Mouse (Mus musculus): ENCODE measurements at regions not wholly inside any gene's neighbourhood (a gene's known extent, or its start where the extent isn't known, plus 50 kb on each side); places are given as distances from the start of the nearest gene placed in this dataset.

- DNase-seq (ENCODE audit: low read depth), result no peak
These were observed 236.5 kb upstream of the 3110018I06Rik start for GRCm38 (mm10) chr12:107251981-107252380.

- DNase-seq (ENCODE audit: low read depth), result no peak
These were observed 226.4 kb upstream of the 3110018I06Rik start for GRCm38 (mm10) chr12:107262076-107262475.

GRCm38 (mm10) chr12:107262516-107262915 is 225.9 kb upstream of the 3110018I06Rik start:
- DNase-seq (ENCODE audit: low read depth), result no peak

GRCm38 (mm10) chr12:107266696-107267095 is 221.7 kb upstream of the 3110018I06Rik start:
- DNase-seq (ENCODE audit: low read depth), result no peak

GRCm38 (mm10) chr12:107285622-107286021 is 202.8 kb upstream of the 3110018I06Rik start:
- DNase-seq (ENCODE audit: low read depth), result no peak

- no peak for DNase-seq (ENCODE audit: low read depth)
These were observed 197.1 kb upstream of the 3110018I06Rik start for GRCm38 (mm10) chr12:107291377-107291776.

GRCm38 (mm10) chr12:107307094-107307740 is 181.2 kb upstream of the 3110018I06Rik start:
- DNase-seq (ENCODE audit: low read depth), result no peak

- DNase-seq (ENCODE audit: low read depth), result no peak
These were observed 173.0 kb upstream of the 3110018I06Rik start for GRCm38 (mm10) chr12:107315446-107315845.

- no peak for DNase-seq (ENCODE audit: low read depth)
These were observed 165.6 kb upstream of the 3110018I06Rik start for GRCm38 (mm10) chr12:107322861-107323260.

- no peak for DNase-seq (ENCODE audit: low read depth)
These were observed 162.3 kb upstream of the 3110018I06Rik start for GRCm38 (mm10) chr12:107326101-107326500.

GRCm38 (mm10) chr12:107327107-107327770 is 161.2 kb upstream of the 3110018I06Rik start:
- DNase-seq (ENCODE audit: low read depth), result no peak

- DNase-seq (ENCODE audit: low read depth), result no peak
These were observed 159.4 kb upstream of the 3110018I06Rik start for GRCm38 (mm10) chr12:107328986-107329385.

GRCm38 (mm10) chr12:107334366-107334765 is 154.1 kb upstream of the 3110018I06Rik start:
- no peak for DNase-seq (ENCODE audit: low read depth)

GRCm38 (mm10) chr12:107335106-107335505 is 153.3 kb upstream of the 3110018I06Rik start:
- DNase-seq (ENCODE audit: low read depth), result no peak

- no peak for DNase-seq (ENCODE audit: low read depth)
These were observed 149.7 kb upstream of the 3110018I06Rik start for GRCm38 (mm10) chr12:107338758-107339157.

GRCm38 (mm10) chr12:107356211-107356610 is 132.2 kb upstream of the 3110018I06Rik start:
- no peak for DNase-seq (ENCODE audit: low read depth)

GRCm38 (mm10) chr12:107356974-107357373 is 131.5 kb upstream of the 3110018I06Rik start:
- DNase-seq (ENCODE audit: low read depth), result no peak

- DNase-seq (ENCODE audit: low read depth), result no peak
These were observed 127.9 kb upstream of the 3110018I06Rik start for GRCm38 (mm10) chr12:107360511-107360910.

- no peak for DNase-seq (ENCODE audit: low read depth)
These were observed 126.8 kb upstream of the 3110018I06Rik start for GRCm38 (mm10) chr12:107361606-107362005.

GRCm38 (mm10) chr12:107362120-107362519 is 126.3 kb upstream of the 3110018I06Rik start:
- no peak for DNase-seq (ENCODE audit: low read depth)

- no peak for DNase-seq (ENCODE audit: low read depth)
These were observed 116.2 kb upstream of the 3110018I06Rik start for GRCm38 (mm10) chr12:107372254-107372653.

- no peak for DNase-seq (ENCODE audit: low read depth)
These were observed 96.2 kb upstream of the 3110018I06Rik start for GRCm38 (mm10) chr12:107392050-107392795.

- no peak for DNase-seq (ENCODE audit: low read depth)
These were observed 94.0 kb upstream of the 3110018I06Rik start for GRCm38 (mm10) chr12:107394467-107394866.
